Mouse (Mus musculus): ENCODE results near the gene Pear1.
"Not testable (repeated sequence)": the region's sequence is repeated elsewhere in the genome, so short reads cannot be mapped to it uniquely, and the experiment has no call there.

Pear1 gene

GRCm38 (mm10) chr3:87824206-87824605 is at the start of gene Pear1:
TSS of gene Pear1 (minus strand) at chr3:87824306.
- TF ChIP-seq GATA4 (IDR thresholded peaks at IDR 0.05; ENCODE audit: insufficient replicate concordance, low read length), result not testable (repeated sequence)

GRCm38 (mm10) chr3:87859813-87860212 is 35.7 kb upstream of the Pear1 start:
- no peak for TF ChIP-seq GATA4 (IDR thresholded peaks at IDR 0.05; ENCODE audit: insufficient replicate concordance, low read length)

- no peak for TF ChIP-seq GATA4 (IDR thresholded peaks at IDR 0.05; ENCODE audit: insufficient replicate concordance, low read length)
These were observed 33.6 kb upstream of the Pear1 start for GRCm38 (mm10) chr3:87857666-87858065.

- TF ChIP-seq GATA4 (IDR thresholded peaks at IDR 0.05; ENCODE audit: insufficient replicate concordance, low read length), result no peak
These were observed 31.8 kb upstream of the Pear1 start for GRCm38 (mm10) chr3:87855936-87856335.

GRCm38 (mm10) chr3:87854795-87855568 is 30.9 kb upstream of the Pear1 start:
- TF ChIP-seq GATA4 (IDR thresholded peaks at IDR 0.05; ENCODE audit: insufficient replicate concordance, low read length), result no peak

GRCm38 (mm10) chr3:87849117-87849516 is 25.0 kb upstream of the Pear1 start:
- no peak for TF ChIP-seq GATA4 (IDR thresholded peaks at IDR 0.05; ENCODE audit: insufficient replicate concordance, low read length)

GRCm38 (mm10) chr3:87847680-87848079 is 23.6 kb upstream of the Pear1 start:
- no peak for TF ChIP-seq GATA4 (IDR thresholded peaks at IDR 0.05; ENCODE audit: insufficient replicate concordance, low read length)

- no peak for TF ChIP-seq GATA4 (IDR thresholded peaks at IDR 0.05; ENCODE audit: insufficient replicate concordance, low read length)
These were observed 22.6 kb upstream of the Pear1 start, which contains the start of gene Sh2d2a for GRCm38 (mm10) chr3:87846650-87847110. TSS of gene Sh2d2a (plus strand) at chr3:87846755.

- TF ChIP-seq GATA4 (IDR thresholded peaks at IDR 0.05; ENCODE audit: insufficient replicate concordance, low read length), result no peak
These were observed 22.1 kb upstream of the Pear1 start for GRCm38 (mm10) chr3:87846186-87846585.

- no peak for TF ChIP-seq GATA4 (IDR thresholded peaks at IDR 0.05; ENCODE audit: insufficient replicate concordance, low read length)
These were observed 20.9 kb upstream of the Pear1 start for GRCm38 (mm10) chr3:87844981-87845380.

- TF ChIP-seq GATA4 (IDR thresholded peaks at IDR 0.05; ENCODE audit: insufficient replicate concordance, low read length), result no peak
These were observed 16.8 kb upstream of the Pear1 start for GRCm38 (mm10) chr3:87840858-87841257.

- TF ChIP-seq GATA4 (IDR thresholded peaks at IDR 0.05; ENCODE audit: insufficient replicate concordance, low read length), result no peak
These were observed 14.5 kb upstream of the Pear1 start for GRCm38 (mm10) chr3:87838622-87839021.

GRCm38 (mm10) chr3:87833482-87833881 is 9.4 kb upstream of the Pear1 start:
- TF ChIP-seq GATA4 (IDR thresholded peaks at IDR 0.05; ENCODE audit: insufficient replicate concordance, low read length), result no peak

- TF ChIP-seq GATA4 (IDR thresholded peaks at IDR 0.05; ENCODE audit: insufficient replicate concordance, low read length), result no peak
These were observed 8.2 kb upstream of the Pear1 start for GRCm38 (mm10) chr3:87832109-87832859.

GRCm38 (mm10) chr3:87829025-87829424 is 4.9 kb upstream of the Pear1 start:
- TF ChIP-seq GATA4 (IDR thresholded peaks at IDR 0.05; ENCODE audit: insufficient replicate concordance, low read length), result no peak

GRCm38 (mm10) chr3:87828435-87828834 is 4.3 kb upstream of the Pear1 start:
- TF ChIP-seq GATA4 (IDR thresholded peaks at IDR 0.05; ENCODE audit: insufficient replicate concordance, low read length), result no peak

Data from liver, adult (tissue).